Mouse (Mus musculus) adipocyte (in vitro differentiated cells): ENCODE results near the gene Hoxd9.

ENCODE experiments used
- DNase-seq: peaks from one replicate; pipeline ENCODE4 v3.0.0-alpha.2; 2016; ENCODE audit warnings: low spot score

The Hoxd9 gene

GRCm38 (mm10) chr2:74713239-74714150, 16.0 kb downstream of the Hoxd9 start:
- DNase-seq: peak; percentile 51

- peak; percentile 93 for DNase-seq
These were observed 16.7 kb downstream of the Hoxd9 start for GRCm38 (mm10) chr2:74714156-74714789.

GRCm38 (mm10) chr2:74714881-74715280, 17.4 kb downstream of the Hoxd9 start:
- peak; percentile 60 for DNase-seq

- peak; percentile 98 for DNase-seq
These were observed 18.1 kb downstream of the Hoxd9 start for GRCm38 (mm10) chr2:74715504-74716241.

- DNase-seq: no peak
These were observed 22.9 kb downstream of the Hoxd9 start for GRCm38 (mm10) chr2:74720384-74720783.

GRCm38 (mm10) chr2:74720955-74721491, 23.5 kb downstream of the Hoxd9 start:
- DNase-seq: no peak

GRCm38 (mm10) chr2:74721882-74722281, 24.4 kb downstream of the Hoxd9 start:
- no peak for DNase-seq

- no peak for DNase-seq
These were observed 25.4 kb downstream of the Hoxd9 start for GRCm38 (mm10) chr2:74722949-74723348.

- no peak for DNase-seq
These were observed 26.9 kb downstream of the Hoxd9 start for GRCm38 (mm10) chr2:74724244-74725015.

GRCm38 (mm10) chr2:74725171-74725570, 27.6 kb downstream of the Hoxd9 start:
- DNase-seq: no peak

- DNase-seq: peak; percentile 82
These were observed 29.0 kb downstream of the Hoxd9 start, which contains the start of gene Gm28230 for GRCm38 (mm10) chr2:74726551-74726950. TSS of gene Gm28230 (plus strand) at chr2:74726728.

GRCm38 (mm10) chr2:74726973-74727639, 29.6 kb downstream of the Hoxd9 start:
- no peak for DNase-seq

GRCm38 (mm10) chr2:74727640-74728302, 30.2 kb downstream of the Hoxd9 start:
- no peak for DNase-seq

- DNase-seq: no peak
These were observed 30.8 kb downstream of the Hoxd9 start for GRCm38 (mm10) chr2:74728303-74728680.

GRCm38 (mm10) chr2:74730331-74730730, 32.8 kb downstream of the Hoxd9 start:
- DNase-seq: no peak

GRCm38 (mm10) chr2:74731055-74731454, 33.5 kb downstream of the Hoxd9 start:
- DNase-seq: no peak

- DNase-seq: no peak
These were observed 34.4 kb downstream of the Hoxd9 start for GRCm38 (mm10) chr2:74731799-74732512.

GRCm38 (mm10) chr2:74732513-74733316, 35.2 kb downstream of the Hoxd9 start:
- no peak for DNase-seq

GRCm38 (mm10) chr2:74733317-74733661, 35.8 kb downstream of the Hoxd9 start:
- no peak for DNase-seq
